Mouse (Mus musculus): ENCODE measurements around the gene Tchp. TPM values are rescaled to one million over a fixed set of nuclear protein-coding genes. Genes with fewer than 3 reads are reported as not detected.

Gene Tchp
- polyA plus RNA-seq, 1 experiment from 2014 or later = 5.8 TPM

DNA sequence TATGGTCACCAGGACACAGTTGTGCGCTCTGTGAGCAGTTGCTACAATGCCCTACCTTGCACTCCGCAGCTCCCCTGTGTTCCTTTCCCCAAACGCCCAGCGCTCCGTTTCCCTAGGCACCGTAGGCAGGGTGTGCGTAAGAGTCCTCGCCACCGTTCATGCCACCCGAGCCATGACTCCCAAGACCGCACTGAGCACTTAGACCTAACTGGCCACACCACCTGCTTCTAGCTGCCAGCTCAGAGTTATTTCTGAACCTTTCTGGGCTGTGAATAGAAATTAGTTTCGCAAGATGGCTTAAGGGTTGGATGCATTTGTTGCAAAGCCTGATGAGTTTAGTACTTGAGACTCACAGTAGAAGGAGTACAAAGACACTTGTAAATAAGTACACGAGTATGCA, 15.3 kb downstream of the Tchp start:
- WGBS = 93% methylated on average over 13 of the region's 13 CpGs

DNA sequence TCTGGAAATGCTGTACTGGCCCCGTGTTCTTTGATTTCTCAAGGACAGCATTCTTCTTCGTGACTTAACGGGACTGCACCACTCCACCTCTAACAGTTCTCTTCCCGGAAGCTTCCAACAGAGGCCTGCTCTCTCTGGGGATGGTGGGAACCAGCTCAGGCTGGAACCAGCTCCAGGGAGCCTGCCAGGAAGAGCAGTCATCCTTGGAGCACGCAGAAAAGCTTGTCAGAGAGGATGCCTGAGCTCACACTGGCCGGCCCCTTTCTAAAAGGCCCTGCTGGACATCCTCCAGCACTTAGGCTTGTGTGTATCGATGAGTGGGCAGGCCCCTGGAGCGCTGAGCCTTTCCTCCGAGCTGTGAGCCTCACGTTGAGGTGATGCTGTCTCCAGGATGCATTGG, 20.6 kb downstream of the Tchp start:
- 76% methylated on average over 10 of the region's 10 CpGs for WGBS
- Histone ChIP-seq H3K4me3 (ENCODE audit: low read depth, low read length) (no peak overlapping the region), H3K9ac (ENCODE audit: low read length) (no peak overlapping the region), H3K27ac (replicated peaks) (no peak overlapping the region), H3K9me3 (ENCODE audit: control insufficient read depth, low read length) (no peaks in the 10 kb centered on the region), H3K4me2 (replicated peaks; ENCODE audit: low read depth) (no peak overlapping the region), H3K27me3 (ENCODE audit: control insufficient read depth, insufficient read depth, low read length) (no peaks in the 10 kb centered on the region), H3K36me3 (ENCODE audit: control insufficient read depth, insufficient read depth, low read length) (peaks cover 17% of the 10 kb centered on the region), H3K4me1 (replicated peaks; ENCODE audit: control insufficient read depth, insufficient read depth) (no peaks in the 10 kb centered on the region)
- ATAC-seq (ENCODE audit: low FRiP score, low TSS enrichment) = no peak
- no peak for DNase-seq (ENCODE audit: low spot score)
- TF ChIP-seq CTCF (IDR thresholded peaks at IDR 0.05; ENCODE audit: low read depth) (no peak), EP300 (optimal IDR thresholded peaks at IDR 0.05) (no peak)

More for the DNA sequence above, 15.3 kb downstream of the Tchp start:
- H3K9ac ChIP-seq (ENCODE audit: low read length) = no peak overlapping the region
- H3K27ac ChIP-seq (replicated peaks) = no peak overlapping the region
- H3K4me2 ChIP-seq (replicated peaks; ENCODE audit: low read depth) = no peak overlapping the region
- no peak for DNase-seq (ENCODE audit: low spot score)
- no peaks in the 10 kb centered on the region for H3K9me3 ChIP-seq (ENCODE audit: control insufficient read depth, low read length)
- ATAC-seq (ENCODE audit: low FRiP score, low TSS enrichment) = no peak
- peaks cover 15% of the 10 kb centered on the region for H3K36me3 ChIP-seq (ENCODE audit: control insufficient read depth, insufficient read depth, low read length)
- TF ChIP-seq EP300 (optimal IDR thresholded peaks at IDR 0.05) (no peak), CTCF (IDR thresholded peaks at IDR 0.05; ENCODE audit: low read depth) (no peak)
- no peaks in the 10 kb centered on the region for H3K27me3 ChIP-seq (ENCODE audit: control insufficient read depth, insufficient read depth, low read length)
- H3K4me1 ChIP-seq (replicated peaks; ENCODE audit: control insufficient read depth, insufficient read depth) = no peaks in the 10 kb centered on the region
- no peak overlapping the region for H3K4me3 ChIP-seq (ENCODE audit: low read depth, low read length)

DNA sequence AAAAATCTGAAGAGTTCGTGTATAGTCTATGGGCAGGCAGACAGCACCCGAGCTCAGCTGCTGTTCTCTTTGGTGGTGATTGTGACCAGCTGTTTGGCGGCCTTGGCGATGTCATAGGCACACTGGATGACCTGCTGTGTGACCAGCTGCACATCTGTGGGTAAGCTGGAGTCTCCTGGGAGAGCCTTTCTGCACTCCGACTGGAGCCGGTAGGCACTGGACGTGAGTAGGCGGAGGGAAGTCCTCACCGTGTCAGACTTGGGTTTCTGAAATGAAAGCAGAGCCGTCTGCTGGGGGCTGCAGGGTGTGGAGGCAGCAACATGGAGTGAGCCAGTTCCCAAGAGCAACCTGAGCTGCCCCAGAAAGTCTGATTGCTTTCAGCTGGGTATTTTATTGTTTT, 22.6 kb downstream of the Tchp start:
- Histone ChIP-seq H3K4me3 (ENCODE audit: low read depth, low read length) (no peak overlapping the region), H3K36me3 (ENCODE audit: control insufficient read depth, insufficient read depth, low read length) (peaks cover 22% of the 10 kb centered on the region), H3K9ac (ENCODE audit: low read length) (no peak overlapping the region), H3K4me1 (replicated peaks; ENCODE audit: control insufficient read depth, insufficient read depth) (no peaks in the 10 kb centered on the region), H3K9me3 (ENCODE audit: control insufficient read depth, low read length) (no peaks in the 10 kb centered on the region), H3K27me3 (ENCODE audit: control insufficient read depth, insufficient read depth, low read length) (no peaks in the 10 kb centered on the region), H3K4me2 (replicated peaks; ENCODE audit: low read depth) (no peak overlapping the region), H3K27ac (replicated peaks) (no peak overlapping the region)
- TF ChIP-seq EP300 (optimal IDR thresholded peaks at IDR 0.05) (no peak), CTCF (IDR thresholded peaks at IDR 0.05; ENCODE audit: low read depth) (no peak)
- 71% methylated on average over 10 of the region's 10 CpGs for WGBS
- DNase-seq (ENCODE audit: low spot score) = no peak
- ATAC-seq (ENCODE audit: low FRiP score, low TSS enrichment) = no peak

DNA sequence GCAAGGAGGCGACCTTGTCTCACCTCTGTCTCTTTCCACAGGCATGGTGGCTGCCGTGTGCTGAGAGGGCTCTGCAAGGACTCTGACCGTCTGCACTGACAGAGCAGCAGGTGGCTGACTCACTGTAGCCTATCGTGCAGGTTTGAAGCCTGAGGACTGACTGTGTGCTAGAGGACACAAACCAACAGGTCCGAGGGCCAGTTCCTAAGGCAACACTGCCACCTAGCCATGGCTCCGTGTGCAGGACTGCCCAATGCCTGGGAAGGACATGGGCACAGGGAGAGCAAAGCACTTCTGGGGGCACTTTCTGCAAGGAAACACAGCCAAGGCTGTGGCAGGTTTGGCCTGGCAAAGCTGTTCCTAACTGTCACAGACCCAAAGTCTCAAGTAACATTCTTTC, 23.9 kb downstream of the Tchp start:
- no peak for TF ChIP-seq EP300 (optimal IDR thresholded peaks at IDR 0.05)
- TF ChIP-seq CTCF (IDR thresholded peaks at IDR 0.05; ENCODE audit: low read depth) = peak; percentile 46
- no peak overlapping the region for H3K4me3 ChIP-seq (ENCODE audit: low read depth, low read length)
- H3K27ac ChIP-seq (replicated peaks) = no peak overlapping the region
- H3K9me3 ChIP-seq (ENCODE audit: control insufficient read depth, low read length) = no peaks in the 10 kb centered on the region
- no peak for ATAC-seq (ENCODE audit: low FRiP score, low TSS enrichment)
- DNase-seq (ENCODE audit: low spot score) = no peak
- H3K27me3 ChIP-seq (ENCODE audit: control insufficient read depth, insufficient read depth, low read length) = no peaks in the 10 kb centered on the region
- no peak overlapping the region for H3K4me2 ChIP-seq (replicated peaks; ENCODE audit: low read depth)
- H3K9ac ChIP-seq (ENCODE audit: low read length) = no peak overlapping the region
- H3K4me1 ChIP-seq (replicated peaks; ENCODE audit: control insufficient read depth, insufficient read depth) = no peaks in the 10 kb centered on the region
- H3K36me3 ChIP-seq (ENCODE audit: control insufficient read depth, insufficient read depth, low read length) = peaks cover 27% of the 10 kb centered on the region
- 72% methylated on average over 6 of the region's 6 CpGs for WGBS

DNA sequence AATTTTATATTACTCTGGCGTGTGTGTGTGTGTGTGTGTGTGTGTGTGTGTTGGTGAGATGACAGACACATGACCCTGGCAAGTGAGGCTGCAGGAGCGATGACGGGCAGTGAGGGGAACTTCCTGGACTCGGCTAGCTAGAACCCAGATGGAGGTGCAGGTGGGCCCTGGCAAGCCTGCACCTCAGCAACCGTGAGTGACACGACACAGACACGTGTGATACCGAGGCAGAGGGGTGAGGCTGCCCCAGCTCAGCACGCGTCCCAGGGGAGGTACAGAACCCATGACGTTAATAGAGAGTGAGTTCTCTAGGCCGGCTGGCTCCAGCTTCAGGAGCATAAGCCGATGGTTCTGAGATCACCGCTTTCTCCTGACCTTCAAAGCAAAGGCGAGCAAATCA, 24.4 kb downstream of the Tchp start:
- DNase-seq (ENCODE audit: low spot score) (no peak), ATAC-seq (ENCODE audit: low FRiP score, low TSS enrichment) (no peak)
- no peak overlapping the region for H3K4me2 ChIP-seq (replicated peaks; ENCODE audit: low read depth)
- no peaks in the 10 kb centered on the region for H3K4me1 ChIP-seq (replicated peaks; ENCODE audit: control insufficient read depth, insufficient read depth)
- TF ChIP-seq EP300 (optimal IDR thresholded peaks at IDR 0.05) (no peak), CTCF (IDR thresholded peaks at IDR 0.05; ENCODE audit: low read depth) (no peak)
- H3K9me3 ChIP-seq (ENCODE audit: control insufficient read depth, low read length) = no peaks in the 10 kb centered on the region
- 91% methylated on average over 15 of the region's 15 CpGs for WGBS
- no peak overlapping the region for H3K27ac ChIP-seq (replicated peaks)
- H3K4me3 ChIP-seq (ENCODE audit: low read depth, low read length) = no peak overlapping the region
- H3K9ac ChIP-seq (ENCODE audit: low read length) = no peak overlapping the region
- H3K36me3 ChIP-seq (ENCODE audit: control insufficient read depth, insufficient read depth, low read length) = peaks cover 29% of the 10 kb centered on the region
- no peaks in the 10 kb centered on the region for H3K27me3 ChIP-seq (ENCODE audit: control insufficient read depth, insufficient read depth, low read length)

DNA sequence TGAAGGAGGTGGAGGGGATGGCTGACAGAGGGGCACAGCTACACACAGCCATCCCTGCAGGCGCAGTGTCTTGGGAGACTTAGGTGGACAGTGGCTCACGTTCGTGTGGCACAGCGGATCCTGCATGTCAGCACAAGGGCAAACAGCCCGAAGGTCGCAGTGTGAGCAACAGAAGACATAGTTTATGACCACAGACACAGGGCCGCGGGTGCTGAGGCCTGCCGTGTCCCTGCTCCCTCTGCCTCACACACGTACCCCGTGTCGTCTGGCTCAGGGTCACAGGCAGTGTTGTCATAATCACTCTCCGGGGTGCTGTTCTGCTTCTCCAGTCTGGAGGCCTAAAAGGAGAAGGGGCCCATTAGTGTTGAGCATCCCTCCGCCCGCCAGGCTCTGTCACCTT, 26.0 kb downstream of the Tchp start:
- no peaks in the 10 kb centered on the region for H3K27me3 ChIP-seq (ENCODE audit: control insufficient read depth, insufficient read depth, low read length)

More for the DNA sequence above, 26.0 kb downstream of the Tchp start:
- no peak for DNase-seq (ENCODE audit: low spot score)
- no peak overlapping the region for H3K27ac ChIP-seq (replicated peaks)
- peaks cover 41% of the 10 kb centered on the region for H3K36me3 ChIP-seq (ENCODE audit: control insufficient read depth, insufficient read depth, low read length)
- no peaks in the 10 kb centered on the region for H3K4me1 ChIP-seq (replicated peaks; ENCODE audit: control insufficient read depth, insufficient read depth)
- H3K4me3 ChIP-seq (ENCODE audit: low read depth, low read length) = no peak overlapping the region
- 95% methylated on average over 15 of the region's 15 CpGs for WGBS
- TF ChIP-seq EP300 (optimal IDR thresholded peaks at IDR 0.05) (no peak), CTCF (IDR thresholded peaks at IDR 0.05; ENCODE audit: low read depth) (no peak)
- no peak overlapping the region for H3K4me2 ChIP-seq (replicated peaks; ENCODE audit: low read depth)
- H3K9ac ChIP-seq (ENCODE audit: low read length) = no peak overlapping the region
- H3K9me3 ChIP-seq (ENCODE audit: control insufficient read depth, low read length) = no peaks in the 10 kb centered on the region
- 0 out of 2 replicates have a peak, but pooled peaks have one; percentile 30 for ATAC-seq (ENCODE audit: low FRiP score, low TSS enrichment)

All from stomach, postnatal 0 days (tissue).